Mouse (Mus musculus) lung, embryonic 14.5 days (tissue): ENCODE measurements around the gene Clmp. TPM values are rescaled to one million over a fixed set of nuclear protein-coding genes. Genes with fewer than 3 reads are reported as not detected.

Experiments used
- ATAC-seq: fragments of 200-750 bp; cut with Nextera tagmentation; 2 replicates; pipeline ENCODE4 v1.8.0; 2017; ENCODE audit warnings: mild to moderate bottlenecking, moderate TSS enrichment, moderate library complexity; ENCODE audit not compliant: insufficient read depth
- DNase-seq: peaks from one replicate; pipeline ENCODE4 v3.0.0-alpha.2; 2015
- H3K27ac ChIP-seq: fragments of 300-500 bp; sonication (generic); 2 replicates; pipeline ENCODE4 v1.5.1; 2014; ENCODE audit warnings: low read depth, mild to moderate bottlenecking, moderate library complexity
- H3K27me3 ChIP-seq: fragments of 300-500 bp; sonication (generic); 2 replicates; pipeline ENCODE4 v1.6.1; 2014; ENCODE audit warnings: low read length, control low read depth; ENCODE audit not compliant: insufficient read depth
- H3K36me3 ChIP-seq: fragments of 300-500 bp; sonication (generic); 2 replicates; pipeline ENCODE4 v1.6.1; 2014; ENCODE audit warnings: control low read depth; ENCODE audit not compliant: insufficient read depth
- H3K4me1 ChIP-seq: fragments of 300-500 bp; sonication (generic); 2 replicates; pipeline ENCODE4 v1.6.1; 2014; ENCODE audit warnings: antibody characterized with exemption, control low read depth; ENCODE audit not compliant: insufficient read depth
- H3K4me2 ChIP-seq: fragments of 300-500 bp; sonication (generic); 2 replicates; pipeline ENCODE4 v1.6.1; 2014; ENCODE audit warnings: mild to moderate bottlenecking
- H3K4me3 ChIP-seq: fragments of 300-500 bp; sonication (generic); 2 replicates; pipeline ENCODE4 v1.5.1; 2014; ENCODE audit warnings: low read depth, low read length
- H3K9ac ChIP-seq: fragments of 300-500 bp; sonication (generic); 2 replicates; pipeline ENCODE4 v1.6.1; 2014
- H3K9me3 ChIP-seq: fragments of 300-500 bp; sonication (generic); 2 replicates; pipeline ENCODE4 v1.6.1; 2016; ENCODE audit warnings: low read depth, low read length, control low read depth
- CTCF ChIP-seq: IDR thresholded peaks from 2 replicates; pipeline ENCODE4 v1.5.1; 2016; ENCODE audit warnings: antibody characterized with exemption, low read depth
- WGBS: fragments of 180-500 bp; shearing (Covaris S2); extraction: QIAGEN DNeasy Blood & Tissue Kit; methylation state at CpG from one replicate; pipeline ENCODE4 v1.1.7; 2014; 5-methylcytosine and 5-hydroxymethylcytosine counted together
- polyA plus RNA-seq: library from polyadenylated mRNA; unstranded; fragments of >200 nt; fragmentation: Nextera tagmentation; extraction: Ambion mirVana; gene quantifications from 2 replicates; pipeline ENCODE4 v1.2.1, GENCODE M21; 2014

The Clmp gene
- 20.6 TPM in 2 replicates for polyA plus RNA-seq

DNA sequence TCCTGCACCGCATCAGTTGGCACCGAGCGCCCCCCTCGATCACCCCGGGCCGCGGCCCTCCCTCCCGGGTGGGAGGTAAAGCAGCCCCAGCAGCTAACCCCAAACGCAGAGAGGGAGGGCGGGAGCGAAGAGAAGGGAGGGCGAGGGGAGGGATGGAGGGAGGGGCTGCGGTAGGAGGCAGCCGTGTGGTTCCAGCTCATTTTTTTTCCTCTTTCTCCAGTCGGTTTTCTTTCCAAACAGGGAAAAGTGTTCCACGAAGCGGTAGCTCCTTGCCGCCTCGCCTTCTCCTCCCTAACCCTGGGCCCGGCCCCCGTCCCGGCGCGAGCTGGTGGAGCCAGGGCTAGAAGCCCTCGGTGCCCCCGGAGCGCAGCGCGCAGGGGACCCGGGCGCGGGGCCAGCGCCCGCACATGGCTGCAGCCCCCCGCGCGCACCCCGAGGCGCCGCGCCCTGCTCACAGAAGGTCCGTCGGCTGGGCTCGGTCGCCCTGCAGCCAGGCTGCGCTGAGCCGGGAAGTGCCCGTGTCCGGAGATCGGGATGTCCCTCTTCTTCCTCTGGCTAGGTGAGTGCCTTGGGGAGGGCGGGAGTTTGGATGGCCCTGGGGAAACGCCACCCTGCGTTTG lies at the start of gene Clmp:
Clmp (plus strand) TSS at position 162 of the 620 bp plus-strand sequence.
- no peak for TF ChIP-seq CTCF
- DNase-seq (peak; percentile 70), ATAC-seq (peak; percentile 72)
- peak within 1 kb of the TSS; percentile 71 for H3K4me3 ChIP-seq
- H3K27me3 ChIP-seq: peaks cover 4% of the 10 kb centered on the region; the same call in 1 of the 2 replicates
- H3K4me1 ChIP-seq: no peaks in the 10 kb centered on the region
- WGBS: under 1% methylated on average over 52 of the region's 53 CpGs
- H3K9ac ChIP-seq: peak within 1 kb of the TSS; percentile 83
- H3K36me3 ChIP-seq: no peaks in the 10 kb centered on the region
- H3K27ac ChIP-seq: peak within 1 kb of the TSS; percentile 93
- peak within 1 kb of the TSS; percentile 88 for H3K4me2 ChIP-seq
- H3K9me3 ChIP-seq: no peaks in the 10 kb centered on the region

DNA sequence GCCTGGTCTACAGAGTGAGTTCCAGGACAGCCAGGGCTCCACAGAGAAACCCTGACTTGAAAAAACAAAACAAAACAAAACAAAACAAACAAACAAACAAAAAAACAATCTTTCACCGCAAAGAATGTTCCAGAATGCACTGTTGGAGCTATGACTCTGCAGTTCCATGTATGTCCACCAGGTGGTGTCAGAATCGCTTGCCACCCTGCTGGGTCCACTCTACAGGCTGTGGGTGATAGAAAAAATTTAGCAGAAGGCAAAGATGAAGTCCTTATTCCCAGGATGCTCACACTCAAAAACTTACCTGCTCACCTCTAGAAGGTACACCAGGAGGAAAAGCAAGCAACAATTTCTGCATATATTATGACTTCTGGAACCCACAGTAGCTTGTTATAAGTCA lies 49.7 kb upstream of the Clmp start:
- Histone ChIP-seq H3K4me1 (no peaks in the 10 kb centered on the region), H3K27me3 (no peaks in the 10 kb centered on the region), H3K9ac (no peak overlapping the region), H3K36me3 (no peaks in the 10 kb centered on the region), H3K4me2 (no peak overlapping the region), H3K27ac (no peak overlapping the region), H3K4me3 (no peak overlapping the region), H3K9me3 (no peaks in the 10 kb centered on the region)
- WGBS: 6% methylated on average over 2 of the region's 2 CpGs
- TF ChIP-seq CTCF: peak; percentile 96
- DNase-seq (peak; percentile 87), ATAC-seq (0 out of 2 replicates have a peak, but pooled peaks have one; percentile 51)

- peak overlapping the region; percentile 48 for H3K9ac ChIP-seq
- no peak for DNase-seq
- peak overlapping the region; percentile 38 for H3K4me3 ChIP-seq
- no peaks in the 10 kb centered on the region for H3K27me3 ChIP-seq
- TF ChIP-seq CTCF: no peak
- peak; percentile 40; the same call in 1 of the 2 replicates for ATAC-seq
- 35% methylated on average over 8 of the region's 8 CpGs for WGBS
- H3K4me2 ChIP-seq: peak overlapping the region; percentile 72
- no peaks in the 10 kb centered on the region for H3K9me3 ChIP-seq
- no peak overlapping the region for H3K27ac ChIP-seq
- H3K36me3 ChIP-seq: no peaks in the 10 kb centered on the region
- H3K4me1 ChIP-seq: no peaks in the 10 kb centered on the region
These were observed 47.9 kb upstream of the Clmp start for GRCm38 (mm10) chr9:40637705-40638393.

GRCm38 (mm10) chr9:40638394-40639049 lies 47.2 kb upstream of the Clmp start:
- WGBS: 4% methylated on average over 14 of the region's 14 CpGs
- Histone ChIP-seq H3K9ac (peak overlapping the region; percentile 48), H3K27me3 (no peaks in the 10 kb centered on the region), H3K4me2 (peak overlapping the region; percentile 72), H3K9me3 (no peaks in the 10 kb centered on the region), H3K36me3 (no peaks in the 10 kb centered on the region), H3K27ac (no peak overlapping the region), H3K4me1 (no peaks in the 10 kb centered on the region), H3K4me3 (peak overlapping the region; percentile 38)
- no peak for TF ChIP-seq CTCF
- ATAC-seq: peak; percentile 25
- peak; percentile 65 for DNase-seq

DNA sequence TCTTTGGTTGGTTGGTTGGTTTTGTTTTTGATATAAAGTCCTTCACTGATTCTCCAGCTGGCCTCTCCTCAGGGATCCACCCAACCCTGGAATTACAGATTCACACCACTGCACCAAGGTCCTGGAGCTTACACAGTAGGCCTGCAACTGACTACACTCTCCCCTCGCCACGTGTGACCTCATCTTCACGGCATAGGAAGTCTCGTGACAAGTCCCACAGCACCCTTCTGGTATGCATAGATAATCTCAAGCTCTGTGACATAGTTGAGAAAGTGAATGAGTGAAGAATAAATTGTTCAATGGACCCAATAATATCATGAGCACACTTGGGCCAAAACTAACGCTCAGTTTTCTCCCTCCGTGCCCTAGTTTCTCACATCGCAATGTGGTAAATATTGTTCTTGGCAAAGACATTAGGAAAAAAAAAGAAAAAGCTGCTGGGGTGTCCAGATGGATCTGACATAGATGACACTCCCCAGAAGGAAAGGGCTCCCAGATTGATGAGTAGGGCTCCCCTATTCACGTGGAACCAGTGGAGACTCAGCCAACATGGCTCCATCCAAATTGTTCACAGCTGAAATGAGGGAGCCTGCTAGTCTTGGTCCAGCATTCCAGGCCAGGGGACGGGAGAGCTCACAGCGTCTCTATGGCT lies 46.1 kb upstream of the Clmp start:
- Histone ChIP-seq H3K27me3 (no peaks in the 10 kb centered on the region), H3K4me3 (no peak overlapping the region), H3K9me3 (no peaks in the 10 kb centered on the region), H3K4me1 (no peaks in the 10 kb centered on the region), H3K36me3 (no peaks in the 10 kb centered on the region), H3K27ac (no peak overlapping the region), H3K9ac (no peak overlapping the region), H3K4me2 (no peak overlapping the region)
- WGBS: 74% methylated on average over 10 of the region's 10 CpGs
- ATAC-seq (no peak), DNase-seq (no peak)
- TF ChIP-seq CTCF: no peak

DNA sequence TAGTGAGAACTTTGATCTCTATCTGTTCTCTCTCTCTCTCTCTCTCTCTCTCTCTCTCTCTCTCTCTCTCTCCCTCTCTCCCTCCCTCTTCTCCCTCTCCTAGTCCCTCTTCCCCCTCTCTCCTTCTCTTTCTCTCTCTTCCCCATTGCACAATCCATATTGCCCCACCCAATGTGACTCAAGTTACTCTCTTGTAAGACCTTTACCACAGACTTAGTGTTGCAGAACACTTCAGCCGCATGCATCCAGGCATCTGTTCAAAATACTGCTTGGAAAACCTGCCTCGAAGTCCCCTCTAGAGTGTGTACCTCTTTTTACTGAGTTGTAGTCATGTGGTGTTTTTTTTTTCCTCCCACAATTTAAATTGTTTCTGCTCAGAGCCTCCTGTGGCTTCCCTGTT lies 44.4 kb upstream of the Clmp start:
- Histone ChIP-seq H3K27me3 (no peaks in the 10 kb centered on the region), H3K4me1 (no peaks in the 10 kb centered on the region), H3K9ac (no peak overlapping the region), H3K27ac (no peak overlapping the region), H3K4me2 (no peak overlapping the region), H3K36me3 (no peaks in the 10 kb centered on the region), H3K4me3 (no peak overlapping the region), H3K9me3 (no peaks in the 10 kb centered on the region)
- WGBS: 68% methylated on average over 2 of the region's 2 CpGs
- no peak for DNase-seq
- no peak for TF ChIP-seq CTCF
- ATAC-seq: no peak
